Mouse (Mus musculus) lung, embryonic 16.5 days (tissue): Measurements from ENCODE around the gene Il4i1. TPM values are rescaled to one million over a fixed set of nuclear protein-coding genes. Genes with fewer than 3 reads are reported as not detected.

Experiments
- ATAC-seq: fragments of 200-750 bp; cut with Nextera tagmentation; 2 replicates; pipeline ENCODE4 v1.8.0; 2017; ENCODE audit warnings: low read depth, mild to moderate bottlenecking, moderate library complexity
- H3K27ac ChIP-seq: fragments of 300-500 bp; sonication (generic); 2 replicates; pipeline ENCODE4 v1.5.1; 2014; ENCODE audit warnings: mild to moderate bottlenecking, control low read depth, low read length
- H3K27me3 ChIP-seq: fragments of 300-500 bp; sonication (generic); 2 replicates; pipeline ENCODE4 v1.6.1; 2014; ENCODE audit warnings: low read depth, low read length, mixed read lengths; ENCODE audit not compliant: control insufficient read depth, insufficient read depth
- H3K36me3 ChIP-seq: fragments of 300-500 bp; sonication (generic); 2 replicates; pipeline ENCODE4 v1.6.1; 2014; ENCODE audit warnings: low read length; ENCODE audit not compliant: control insufficient read depth, insufficient read depth
- H3K4me1 ChIP-seq: fragments of 300-500 bp; sonication (generic); replicated peaks from 2 replicates; pipeline ENCODE4 v1.6.1; 2014; ENCODE audit warnings: low read length, mixed read lengths; ENCODE audit not compliant: control insufficient read depth, insufficient read depth
- H3K4me2 ChIP-seq: fragments of 300-500 bp; sonication (generic); 2 replicates; pipeline ENCODE4 v1.6.1; 2014; ENCODE audit warnings: low read depth, low read length, control low read depth
- H3K4me3 ChIP-seq: fragments of 300-500 bp; sonication (generic); 2 replicates; pipeline ENCODE4 v1.5.1; 2014; ENCODE audit warnings: mild to moderate bottlenecking, low read length, control low read depth
- H3K9ac ChIP-seq: fragments of 300-500 bp; sonication (generic); 2 replicates; pipeline ENCODE4 v1.6.1; 2014; ENCODE audit warnings: low read length, control low read depth
- H3K9me3 ChIP-seq: fragments of 300-500 bp; sonication (generic); 2 replicates; pipeline ENCODE4 v1.6.1; 2016; ENCODE audit warnings: low read length; ENCODE audit not compliant: control insufficient read depth
- WGBS: fragments of 180-500 bp; shearing (Covaris S2); extraction: QIAGEN DNeasy Blood & Tissue Kit; methylation state at CpG from one replicate; pipeline ENCODE4 v1.1.7; 2014; 5-methylcytosine and 5-hydroxymethylcytosine counted together
- polyA plus RNA-seq: library from polyadenylated mRNA; unstranded; fragments of >200 nt; fragmentation: Nextera tagmentation; extraction: Ambion mirVana; gene quantifications from 2 replicates; pipeline ENCODE4 v1.2.1, GENCODE M21; 2015

Il4i1 gene
- polyA plus RNA-seq, 1 experiment from 2014 or later: 1.4 TPM

DNA sequence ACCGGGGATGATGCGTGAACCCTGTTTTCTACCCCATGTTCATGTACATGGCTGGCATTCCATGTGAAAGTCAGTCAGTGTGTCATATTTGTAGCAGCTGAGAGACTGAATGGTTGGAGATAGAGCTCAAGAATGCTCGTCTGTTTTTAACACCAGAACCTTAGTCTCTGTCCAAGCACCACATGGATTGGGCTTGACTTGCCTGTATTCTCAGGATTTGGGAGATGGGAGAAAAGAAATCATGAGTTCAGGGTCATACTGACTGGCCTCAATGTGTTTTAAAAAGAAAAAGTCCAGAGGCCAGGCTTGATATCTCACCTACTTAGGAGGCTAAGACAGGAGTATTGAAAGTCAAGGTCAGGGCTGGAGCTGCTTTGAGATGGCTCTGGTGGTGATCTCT is 1.3 kb downstream of the Il4i1 start:
- Histone ChIP-seq H3K9ac (peak overlapping the region; percentile 96), H3K9me3 (no peaks in the 10 kb centered on the region), H3K4me1 (peaks cover 32% of the 10 kb centered on the region), H3K36me3 (peaks cover 7% of the 10 kb centered on the region), H3K27me3 (no peaks in the 10 kb centered on the region), H3K27ac (peak overlapping the region; percentile 97), H3K4me3 (peak overlapping the region; percentile 83), H3K4me2 (peak overlapping the region; percentile 88)
- ATAC-seq: no peak
- WGBS: 15% methylated on average over 3 of the region's 3 CpGs

- Histone ChIP-seq H3K27me3 (no peaks in the 10 kb centered on the region), H3K27ac (no peak overlapping the region; the same call in 1 of the 2 replicates), H3K9me3 (no peaks in the 10 kb centered on the region), H3K4me3 (peak overlapping the region; percentile 83), H3K4me2 (peak overlapping the region; percentile 88), H3K36me3 (peaks cover 7% of the 10 kb centered on the region), H3K4me1 (peaks cover 32% of the 10 kb centered on the region), H3K9ac (peak overlapping the region; percentile 96)
- no peak for ATAC-seq
- WGBS: 15% methylated on average over 2 of the region's 2 CpGs
Observed at GRCm38 (mm10) chr7:44818164-44818563, 2.0 kb downstream of the Il4i1 start.

GRCm38 (mm10) chr7:44818751-44819235 is 2.6 kb downstream of the Il4i1 start:
- H3K27me3 ChIP-seq: no peaks in the 10 kb centered on the region
- peak overlapping the region; percentile 88 for H3K4me2 ChIP-seq
- WGBS: 35% methylated on average over 6 of the region's 6 CpGs
- H3K27ac ChIP-seq: peak overlapping the region; percentile 27; the same call in 1 of the 2 replicates
- ATAC-seq: no peak
- peak overlapping the region; percentile 83 for H3K4me3 ChIP-seq
- H3K9me3 ChIP-seq: no peaks in the 10 kb centered on the region
- peaks cover 3% of the 10 kb centered on the region; the same call in 1 of the 2 replicates for H3K36me3 ChIP-seq
- H3K4me1 ChIP-seq: peaks cover 36% of the 10 kb centered on the region
- H3K9ac ChIP-seq: peak overlapping the region; percentile 54

DNA sequence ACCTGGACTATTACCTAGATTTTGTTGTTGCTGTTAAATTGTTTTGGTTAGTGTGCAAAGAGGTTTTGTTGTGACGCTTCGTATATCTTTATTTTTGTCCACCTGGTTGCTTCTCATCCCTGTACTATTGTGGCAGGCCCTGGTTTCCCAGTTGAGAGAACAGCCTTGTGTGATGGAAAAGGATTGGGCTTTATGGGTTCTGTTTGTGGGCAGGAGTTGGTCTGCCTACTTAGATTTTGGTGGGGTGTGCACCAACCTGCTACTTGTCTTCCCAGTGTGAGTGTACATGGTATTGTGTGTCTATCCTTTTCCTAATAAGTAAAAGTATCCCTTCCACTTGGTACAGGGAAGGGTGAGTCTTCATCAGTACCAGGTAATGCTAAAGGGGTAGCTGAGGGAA is 3.2 kb downstream of the Il4i1 start:
- Histone ChIP-seq H3K4me3 (no peak overlapping the region), H3K9me3 (no peaks in the 10 kb centered on the region), H3K4me2 (peak overlapping the region; percentile 88; the same call in 1 of the 2 replicates), H3K4me1 (peaks cover 37% of the 10 kb centered on the region), H3K36me3 (no peaks in the 10 kb centered on the region), H3K27me3 (no peaks in the 10 kb centered on the region), H3K27ac (no peak overlapping the region), H3K9ac (no peak overlapping the region)
- WGBS: 81% methylated on average over 2 of the region's 2 CpGs
- ATAC-seq: no peak

DNA sequence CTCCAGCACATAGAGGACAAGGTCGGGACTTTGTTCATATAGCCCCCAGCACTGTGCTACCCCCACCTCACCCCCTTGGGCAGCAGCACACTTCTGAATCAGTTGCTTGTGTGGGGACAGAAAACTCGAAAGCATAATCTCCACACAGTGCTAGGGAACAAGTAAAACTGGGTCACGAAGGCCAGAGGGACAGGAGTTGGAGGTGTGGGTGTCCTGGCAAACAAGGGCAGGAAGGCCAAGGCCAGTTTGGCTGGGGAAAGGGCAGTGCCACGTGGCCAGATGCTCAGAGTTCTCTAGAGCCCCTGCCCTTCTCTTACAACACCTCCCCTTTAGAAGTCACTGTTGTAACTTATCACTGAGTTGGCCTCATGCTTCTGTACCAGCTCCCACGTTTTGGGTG is 3.7 kb downstream of the Il4i1 start:
- Histone ChIP-seq H3K27ac (no peak overlapping the region), H3K9ac (no peak overlapping the region), H3K9me3 (no peaks in the 10 kb centered on the region), H3K4me2 (no peak overlapping the region), H3K4me1 (peaks cover 39% of the 10 kb centered on the region), H3K4me3 (no peak overlapping the region), H3K36me3 (no peaks in the 10 kb centered on the region), H3K27me3 (no peaks in the 10 kb centered on the region)
- ATAC-seq: no peak
- WGBS: 46% methylated on average over 5 of the region's 5 CpGs

DNA sequence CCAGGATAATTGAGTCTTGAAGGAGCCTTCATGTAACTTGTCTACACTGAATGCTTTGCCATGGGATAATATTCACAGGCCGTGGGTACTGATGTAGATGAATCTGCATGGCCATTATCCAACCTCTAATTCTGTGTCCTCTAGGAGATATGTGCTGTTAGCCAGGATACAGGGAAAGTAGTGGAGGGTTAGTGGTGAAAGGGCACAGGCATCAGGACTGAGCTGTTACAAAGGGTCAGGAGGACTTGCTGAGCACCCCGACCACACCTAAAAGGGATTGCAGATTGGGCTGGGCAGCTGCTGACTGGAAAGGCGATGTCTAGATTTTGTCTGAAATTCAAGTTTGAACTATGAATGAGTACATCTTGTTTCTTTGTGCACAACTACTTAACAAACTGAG is 4.3 kb downstream of the Il4i1 start:
- H3K4me3 ChIP-seq: no peak overlapping the region
- H3K36me3 ChIP-seq: no peaks in the 10 kb centered on the region
- H3K27me3 ChIP-seq: no peaks in the 10 kb centered on the region
- no peak overlapping the region for H3K27ac ChIP-seq
- no peak for ATAC-seq
- H3K9me3 ChIP-seq: no peaks in the 10 kb centered on the region
- H3K4me2 ChIP-seq: no peak overlapping the region
- peaks cover 35% of the 10 kb centered on the region for H3K4me1 ChIP-seq
- 74% methylated on average over 3 of the region's 3 CpGs for WGBS
- no peak overlapping the region for H3K9ac ChIP-seq

DNA sequence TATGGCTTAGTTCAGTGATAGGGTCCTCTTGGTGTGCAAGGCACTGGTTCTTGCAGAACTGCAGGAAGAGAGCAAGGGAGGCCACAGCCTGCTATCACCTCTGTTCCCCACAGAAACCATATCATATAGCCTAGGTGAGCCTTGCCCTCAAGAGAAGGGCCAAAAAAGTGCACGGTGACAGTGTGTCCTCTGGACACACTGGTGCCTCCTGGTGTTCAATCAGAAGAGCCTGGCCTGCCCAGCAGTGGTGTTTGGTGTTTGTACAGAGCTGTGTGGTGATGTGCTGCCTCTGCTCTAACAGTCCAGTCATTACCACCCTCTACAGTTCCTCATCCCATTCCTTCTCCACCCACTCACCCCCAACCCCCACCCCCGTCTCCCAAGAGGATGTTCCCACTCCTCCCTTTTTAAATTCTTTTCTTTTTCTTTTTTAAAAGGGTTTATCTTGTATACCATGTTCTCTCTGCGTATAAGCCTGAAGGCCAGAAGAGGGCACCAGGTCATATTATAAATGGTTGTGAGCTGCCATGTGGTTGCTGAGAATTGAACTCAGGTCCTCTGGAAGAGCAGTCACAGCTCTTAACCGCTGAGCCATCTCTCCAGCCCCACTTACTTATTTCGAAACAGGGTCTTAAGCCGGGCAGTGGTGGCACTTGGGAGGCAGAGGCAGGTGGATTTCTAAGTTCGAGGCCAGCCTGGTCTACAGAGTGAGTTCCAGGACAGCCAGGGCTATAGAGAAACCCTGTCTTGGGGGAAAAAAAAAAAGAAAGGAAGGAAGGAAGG is 5.7 kb downstream of the Il4i1 start:
- Histone ChIP-seq H3K4me3 (no peak overlapping the region), H3K4me1 (peaks cover 35% of the 10 kb centered on the region), H3K4me2 (no peak overlapping the region), H3K9me3 (no peaks in the 10 kb centered on the region), H3K9ac (no peak overlapping the region), H3K36me3 (no peaks in the 10 kb centered on the region; the same call in 1 of the 2 replicates), H3K27ac (no peak overlapping the region), H3K27me3 (no peaks in the 10 kb centered on the region)
- WGBS: 76% methylated on average over 7 of the region's 7 CpGs
- ATAC-seq: no peak

DNA sequence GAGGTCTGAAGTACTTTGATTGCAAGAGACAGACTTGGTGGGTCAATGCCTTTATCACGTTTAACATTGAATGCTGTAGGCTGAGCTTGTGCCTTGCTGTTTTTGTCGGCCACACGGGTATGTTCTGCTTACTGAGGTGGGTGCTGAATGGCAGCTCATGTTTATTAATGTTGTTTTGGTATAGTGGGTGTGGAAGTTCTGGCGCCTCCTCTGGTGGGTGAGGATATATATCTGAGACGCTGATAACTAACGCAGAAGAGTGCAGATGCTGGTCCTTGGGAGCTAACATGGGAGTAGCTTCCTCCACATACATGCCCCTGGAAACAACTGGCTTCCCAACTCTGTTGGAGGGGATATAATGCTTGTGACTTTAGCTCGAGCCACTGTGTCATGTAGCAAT is 7.2 kb downstream of the Il4i1 start:
- H3K4me3 ChIP-seq: no peak overlapping the region
- no peak for ATAC-seq
- H3K9ac ChIP-seq: no peak overlapping the region
- H3K9me3 ChIP-seq: no peaks in the 10 kb centered on the region
- H3K27ac ChIP-seq: no peak overlapping the region
- no peaks in the 10 kb centered on the region; the same call in 1 of the 2 replicates for H3K36me3 ChIP-seq
- WGBS: 43% methylated on average over 7 of the region's 7 CpGs
- peaks cover 25% of the 10 kb centered on the region for H3K4me1 ChIP-seq
- no peak overlapping the region for H3K4me2 ChIP-seq
- H3K27me3 ChIP-seq: no peaks in the 10 kb centered on the region

DNA sequence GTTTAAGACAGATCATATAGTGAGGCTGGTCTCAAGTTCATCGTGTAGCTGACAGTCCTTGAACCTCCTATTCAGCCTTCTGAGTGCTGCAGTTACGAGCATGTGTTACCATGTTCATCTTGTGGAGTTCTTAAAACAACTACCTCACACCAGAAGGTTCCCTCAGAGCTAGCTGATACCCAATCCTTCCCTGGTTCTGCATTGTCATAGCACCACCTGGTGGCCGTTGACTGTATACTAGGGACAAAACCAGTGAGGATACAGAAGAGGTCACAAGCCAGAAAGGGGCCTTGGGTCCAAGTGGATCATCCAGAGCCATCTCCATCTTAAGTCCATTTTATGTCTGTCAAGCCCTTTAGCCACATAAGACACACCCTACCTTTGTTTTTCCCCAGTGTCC is 8.7 kb downstream of the Il4i1 start:
- Histone ChIP-seq H3K27ac (no peak overlapping the region), H3K4me3 (no peak overlapping the region), H3K4me2 (no peak overlapping the region), H3K9me3 (no peaks in the 10 kb centered on the region), H3K9ac (no peak overlapping the region), H3K27me3 (no peaks in the 10 kb centered on the region), H3K4me1 (peaks cover 13% of the 10 kb centered on the region), H3K36me3 (peaks cover 13% of the 10 kb centered on the region)
- peak; percentile 46; the same call in 1 of the 2 replicates for ATAC-seq
- WGBS: 16% methylated on average over 3 of the region's 3 CpGs
